Mouse (Mus musculus) midbrain, embryonic 15.5 days (tissue): ENCODE measurements at regions not wholly inside any gene's neighbourhood (a gene's known extent, or its start where the extent isn't known, plus 50 kb on each side); places are given as distances from the start of the nearest gene placed in this dataset.

Experiments
- ATAC-seq: fragments of 200-750 bp; cut with Nextera tagmentation; replicated peaks from 2 replicates; pipeline ENCODE4 v1.8.0; 2017; ENCODE audit warnings: moderate TSS enrichment
- H3K27ac ChIP-seq: fragments of 300-500 bp; sonication (generic); 2 replicates; pipeline ENCODE4 v1.5.1; 2015; ENCODE audit warnings: mild to moderate bottlenecking, inconsistent platforms
- H3K27me3 ChIP-seq: fragments of 300-500 bp; sonication (generic); replicated peaks from 2 replicates; pipeline ENCODE4 v1.6.1; 2015; ENCODE audit warnings: inconsistent platforms
- H3K36me3 ChIP-seq: fragments of 300-500 bp; sonication (generic); replicated peaks from 2 replicates; pipeline ENCODE4 v1.6.1; 2015; ENCODE audit warnings: inconsistent platforms
- H3K4me1 ChIP-seq: fragments of 300-500 bp; sonication (generic); 2 replicates; pipeline ENCODE4 v1.6.1; 2015; ENCODE audit warnings: inconsistent platforms
- H3K4me2 ChIP-seq: fragments of 300-500 bp; sonication (generic); 2 replicates; pipeline ENCODE4 v1.6.1; 2015; ENCODE audit warnings: inconsistent platforms, mild to moderate bottlenecking, moderate library complexity
- H3K4me3 ChIP-seq: fragments of 300-500 bp; sonication (generic); 2 replicates; pipeline ENCODE4 v1.5.1; 2015; ENCODE audit warnings: mild to moderate bottlenecking, inconsistent platforms
- H3K9ac ChIP-seq: fragments of 300-500 bp; sonication (generic); 2 replicates; pipeline ENCODE4 v1.6.1; 2015; ENCODE audit warnings: mild to moderate bottlenecking, inconsistent platforms
- H3K9me3 ChIP-seq: fragments of 300-500 bp; sonication (generic); 2 replicates; pipeline ENCODE4 v1.6.1; 2016; ENCODE audit warnings: inconsistent platforms
- WGBS: fragments of 180-500 bp; shearing (Covaris S2); methylation state at CpG from one replicate; pipeline ENCODE4 v1.1.7; 2015; ENCODE audit warnings: mixed read lengths; 5-methylcytosine and 5-hydroxymethylcytosine counted together

DNA sequence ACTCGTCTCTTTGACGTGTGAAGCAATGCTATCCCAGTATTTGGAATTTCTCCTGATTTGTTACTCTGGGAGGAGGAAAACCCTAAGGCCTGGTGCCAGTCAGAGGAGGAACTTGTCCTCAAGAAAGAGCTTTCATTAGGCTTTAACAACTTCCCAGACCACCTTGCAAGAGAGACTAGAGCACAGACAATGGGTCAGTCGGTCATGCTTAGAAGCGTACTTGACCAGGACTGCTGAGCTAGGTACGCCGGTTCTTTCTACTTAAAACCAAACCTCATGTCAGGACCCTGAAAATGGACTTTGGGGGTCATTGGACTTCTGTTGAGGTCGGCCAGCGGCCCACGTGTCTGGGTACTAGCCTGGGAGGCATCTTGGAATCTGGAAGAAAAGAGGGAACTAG, 110.8 kb upstream of the Cdc42ep3 start:
- H3K9me3 ChIP-seq, result no peaks in the 10 kb centered on the region
- no peak overlapping the region for H3K4me2 ChIP-seq
- ATAC-seq, result no peak
- no peak overlapping the region for H3K4me3 ChIP-seq
- H3K36me3 ChIP-seq, result no peaks in the 10 kb centered on the region
- H3K27ac ChIP-seq, result no peak overlapping the region
- 95% methylated on average over 9 of the region's 9 CpGs for WGBS
- H3K27me3 ChIP-seq, result no peaks in the 10 kb centered on the region
- H3K9ac ChIP-seq, result no peak overlapping the region
- H3K4me1 ChIP-seq, result no peaks in the 10 kb centered on the region

DNA sequence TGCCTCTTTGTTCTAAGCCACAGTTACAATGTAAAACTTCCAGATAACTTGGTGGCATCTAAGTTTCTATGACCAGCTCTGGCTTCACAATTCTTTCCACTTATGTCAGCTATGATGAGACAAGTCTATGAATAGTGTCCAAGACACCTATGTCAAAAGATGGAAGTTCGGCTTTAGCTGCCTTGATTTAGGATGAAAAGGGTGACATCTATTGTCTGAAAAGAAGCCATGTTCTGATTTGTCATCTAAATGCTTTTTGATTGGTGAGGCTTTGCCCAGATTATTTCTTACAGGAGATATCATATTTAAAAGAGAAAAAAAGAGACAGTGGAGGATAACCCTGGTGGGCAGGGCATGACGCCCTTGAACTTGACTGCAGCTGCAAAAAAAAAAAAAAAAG, 116.7 kb upstream of the Cdc42ep3 start:
- no peaks in the 10 kb centered on the region for H3K36me3 ChIP-seq
- no peak overlapping the region for H3K4me2 ChIP-seq
- no peaks in the 10 kb centered on the region for H3K4me1 ChIP-seq
- WGBS, result 69% methylated on average over 2 of the region's 2 CpGs
- H3K9me3 ChIP-seq, result no peaks in the 10 kb centered on the region
- ATAC-seq, result no peak
- no peaks in the 10 kb centered on the region for H3K27me3 ChIP-seq
- no peak overlapping the region for H3K9ac ChIP-seq
- H3K27ac ChIP-seq, result no peak overlapping the region
- H3K4me3 ChIP-seq, result no peak overlapping the region

DNA sequence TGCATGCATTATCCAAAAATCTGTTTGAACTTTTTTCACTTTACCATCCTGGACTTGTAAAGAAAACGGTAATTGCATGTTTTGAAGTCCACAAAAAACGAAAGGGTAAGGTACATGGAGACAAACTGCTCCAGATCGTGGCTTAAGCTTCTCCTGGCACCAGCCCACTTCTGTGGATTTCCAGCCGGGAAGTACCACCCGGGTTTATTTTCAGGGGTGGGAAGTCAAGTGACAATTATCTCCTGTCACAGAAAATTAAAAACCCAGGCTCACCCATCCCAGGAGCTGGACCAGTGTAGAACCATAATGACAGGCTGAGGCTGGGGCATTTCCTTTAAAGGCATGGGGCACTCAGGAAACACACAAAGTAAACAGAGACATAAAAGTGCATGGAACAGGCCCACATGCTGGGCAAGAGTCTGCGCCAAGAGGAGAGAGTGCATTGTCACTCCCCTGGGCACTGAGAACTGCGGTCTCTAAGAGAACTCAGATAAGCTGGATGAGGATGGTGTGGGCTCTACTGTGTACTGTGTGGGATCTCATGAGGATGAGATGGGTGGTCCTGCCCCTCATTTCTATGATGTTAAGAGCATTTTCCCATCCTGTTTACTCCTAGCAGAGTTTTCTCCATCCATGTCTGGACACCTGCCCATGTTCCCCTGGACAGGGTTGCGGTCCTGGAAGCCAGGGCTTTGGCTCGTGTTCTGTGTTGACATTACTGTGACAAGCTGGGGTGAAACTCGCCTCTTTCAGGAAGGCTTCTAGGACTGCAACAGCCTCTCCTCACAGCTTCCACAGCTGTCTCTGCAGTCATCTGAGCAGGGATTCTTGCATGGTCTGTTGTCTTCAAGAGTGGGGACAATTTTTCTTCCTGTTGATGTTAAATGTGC, 117.5 kb upstream of the Cdc42ep3 start:
- no peak overlapping the region for H3K4me3 ChIP-seq
- H3K9ac ChIP-seq, result no peak overlapping the region
- ATAC-seq, result peak; percentile 56
- no peaks in the 10 kb centered on the region for H3K36me3 ChIP-seq
- no peak overlapping the region for H3K4me2 ChIP-seq
- H3K4me1 ChIP-seq, result no peaks in the 10 kb centered on the region
- WGBS, result 57% methylated on average over 10 of the region's 10 CpGs
- H3K27ac ChIP-seq, result no peak overlapping the region
- H3K9me3 ChIP-seq, result no peaks in the 10 kb centered on the region
- no peaks in the 10 kb centered on the region for H3K27me3 ChIP-seq

DNA sequence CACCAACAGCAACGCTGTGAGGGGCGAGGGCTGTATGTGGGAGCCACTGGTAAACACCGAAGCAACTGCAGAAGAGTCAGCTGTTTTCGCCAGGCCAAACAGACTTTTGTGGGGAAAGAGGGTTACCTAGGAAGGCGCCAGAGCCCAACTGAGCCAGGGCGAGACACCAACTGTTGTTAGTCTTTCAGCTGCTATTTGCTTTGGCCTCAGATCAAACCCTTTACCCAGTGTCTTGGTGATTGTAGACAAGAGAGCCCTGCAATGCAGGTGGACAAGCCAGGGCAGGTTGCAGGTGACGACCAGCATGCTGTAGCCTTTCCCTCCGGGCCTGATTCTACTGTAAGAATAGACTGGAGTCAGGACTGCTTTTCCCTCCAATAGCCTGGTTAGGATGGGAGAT, 121.8 kb upstream of the Cdc42ep3 start:
- Histone ChIP-seq H3K27me3 (no peaks in the 10 kb centered on the region), H3K4me2 (no peak overlapping the region), H3K36me3 (no peaks in the 10 kb centered on the region), H3K4me1 (no peaks in the 10 kb centered on the region), H3K4me3 (no peak overlapping the region), H3K27ac (no peak overlapping the region), H3K9ac (no peak overlapping the region), H3K9me3 (no peaks in the 10 kb centered on the region)
- 81% methylated on average over 8 of the region's 8 CpGs for WGBS
- ATAC-seq, result no peak

DNA sequence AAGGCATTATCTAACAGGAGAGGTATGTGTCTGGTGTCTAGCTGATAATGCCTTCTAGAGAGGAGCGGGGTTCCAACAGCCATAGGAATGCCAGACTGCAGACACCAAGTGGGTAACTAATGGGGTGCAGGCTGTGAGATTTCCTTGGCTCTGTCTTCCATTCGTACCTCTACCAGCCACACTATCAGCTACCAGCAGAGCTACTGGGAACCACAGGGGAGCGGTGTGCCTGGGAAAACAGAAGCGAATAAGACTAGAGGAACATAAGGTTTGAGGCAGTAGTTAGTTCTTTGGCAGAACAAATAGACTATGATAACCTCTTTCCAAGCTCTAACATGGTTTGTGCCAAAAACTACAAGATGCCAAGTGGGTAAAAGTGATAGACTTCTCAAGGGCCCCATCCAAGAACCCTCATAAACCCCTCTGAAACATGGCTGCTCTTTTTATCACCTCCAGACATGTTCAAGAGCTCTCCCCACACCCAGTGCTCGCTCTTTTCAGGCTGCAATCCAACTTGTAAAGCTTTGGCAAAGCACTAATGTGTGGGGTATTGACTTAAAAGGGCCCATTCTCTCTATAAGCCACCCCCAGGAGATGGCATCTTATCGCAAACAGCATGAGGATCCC, 126.3 kb upstream of the Cdc42ep3 start:
- no peaks in the 10 kb centered on the region for H3K27me3 ChIP-seq
- no peak overlapping the region for H3K4me2 ChIP-seq
- H3K4me1 ChIP-seq, result no peaks in the 10 kb centered on the region
- ATAC-seq, result no peak
- H3K9ac ChIP-seq, result no peak overlapping the region
- no peaks in the 10 kb centered on the region for H3K9me3 ChIP-seq
- no peak overlapping the region for H3K4me3 ChIP-seq
- no peaks in the 10 kb centered on the region for H3K36me3 ChIP-seq
- no peak overlapping the region for H3K27ac ChIP-seq
- WGBS, result 86% methylated on average over 6 of the region's 6 CpGs

DNA sequence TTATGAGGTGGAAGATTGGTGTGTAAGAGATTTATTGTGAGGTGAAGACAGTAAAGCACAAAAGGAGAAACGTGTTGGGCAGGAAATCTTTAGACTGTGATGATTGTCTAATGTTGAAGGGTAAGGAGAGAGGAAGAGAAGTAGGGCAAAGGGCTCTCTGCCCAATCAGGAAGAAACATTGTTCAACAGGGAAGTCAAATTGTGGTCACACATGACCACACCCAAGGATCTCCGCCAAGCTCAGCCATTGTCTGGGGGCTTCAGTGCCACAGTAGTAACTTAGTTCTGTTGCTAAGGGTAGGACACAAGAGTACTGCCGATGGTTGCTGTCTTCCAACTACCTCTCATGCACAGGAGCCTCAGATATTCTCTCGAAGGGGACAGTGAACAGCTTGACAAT, 127.0 kb upstream of the Cdc42ep3 start:
- no peak for ATAC-seq
- Histone ChIP-seq H3K9me3 (no peaks in the 10 kb centered on the region), H3K4me3 (no peak overlapping the region), H3K4me1 (no peaks in the 10 kb centered on the region), H3K27me3 (no peaks in the 10 kb centered on the region), H3K9ac (no peak overlapping the region), H3K36me3 (no peaks in the 10 kb centered on the region), H3K27ac (no peak overlapping the region), H3K4me2 (no peak overlapping the region)
- 77% methylated on average over 4 of the region's 4 CpGs for WGBS

DNA sequence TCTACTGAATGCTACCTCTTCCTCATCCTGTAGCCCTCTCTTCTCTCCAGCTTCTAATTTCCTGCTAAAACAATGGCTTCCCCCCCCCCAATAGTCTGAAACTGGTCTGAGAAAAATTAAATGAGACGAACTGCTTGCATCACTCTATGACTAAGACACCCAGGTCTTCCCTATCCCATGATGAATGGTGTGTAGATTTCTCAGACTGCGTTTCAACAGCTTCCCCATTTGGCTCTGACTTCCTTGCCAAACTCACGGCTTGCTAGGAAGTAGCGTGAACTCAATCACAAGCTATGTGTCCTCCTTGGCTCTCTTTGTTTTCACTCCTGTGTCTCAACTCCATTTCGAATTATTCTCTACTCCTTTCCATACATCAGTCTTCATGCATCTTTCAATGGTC, 126.4 kb upstream of the Rmdn2 start:
- H3K9ac ChIP-seq, result no peak overlapping the region
- no peaks in the 10 kb centered on the region for H3K36me3 ChIP-seq
- 85% methylated on average over 5 of the region's 5 CpGs for WGBS
- no peak overlapping the region for H3K4me2 ChIP-seq
- H3K4me1 ChIP-seq, result no peaks in the 10 kb centered on the region
- H3K9me3 ChIP-seq, result no peaks in the 10 kb centered on the region
- no peak overlapping the region for H3K4me3 ChIP-seq
- no peaks in the 10 kb centered on the region for H3K27me3 ChIP-seq
- no peak overlapping the region for H3K27ac ChIP-seq
- no peak for ATAC-seq

DNA sequence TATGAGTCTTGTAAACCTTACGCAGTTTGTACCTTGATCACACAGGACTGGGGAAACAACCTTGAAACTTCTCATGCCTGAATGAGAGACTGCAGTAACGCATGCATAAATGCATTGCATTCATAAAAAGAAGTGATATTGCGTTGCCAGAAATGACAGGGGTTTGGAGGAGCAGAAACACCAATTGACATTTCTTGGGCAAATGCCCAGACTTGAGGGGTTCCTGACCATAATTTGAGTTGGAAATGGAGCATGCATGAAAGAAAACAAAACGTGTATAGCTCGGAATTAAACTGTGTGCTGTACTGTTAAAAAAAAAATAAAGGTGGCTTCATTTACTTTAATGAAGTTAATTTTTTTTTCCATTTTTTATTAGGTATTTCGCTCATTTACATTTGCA, 122.4 kb upstream of the Rmdn2 start:
- H3K4me3 ChIP-seq, result no peak overlapping the region
- no peak overlapping the region for H3K9ac ChIP-seq
- no peaks in the 10 kb centered on the region for H3K4me1 ChIP-seq
- H3K36me3 ChIP-seq, result no peaks in the 10 kb centered on the region
- H3K4me2 ChIP-seq, result no peak overlapping the region
- ATAC-seq, result no peak
- H3K9me3 ChIP-seq, result no peaks in the 10 kb centered on the region
- no peaks in the 10 kb centered on the region for H3K27me3 ChIP-seq
- H3K27ac ChIP-seq, result no peak overlapping the region
- 85% methylated on average over 6 of the region's 6 CpGs for WGBS

DNA sequence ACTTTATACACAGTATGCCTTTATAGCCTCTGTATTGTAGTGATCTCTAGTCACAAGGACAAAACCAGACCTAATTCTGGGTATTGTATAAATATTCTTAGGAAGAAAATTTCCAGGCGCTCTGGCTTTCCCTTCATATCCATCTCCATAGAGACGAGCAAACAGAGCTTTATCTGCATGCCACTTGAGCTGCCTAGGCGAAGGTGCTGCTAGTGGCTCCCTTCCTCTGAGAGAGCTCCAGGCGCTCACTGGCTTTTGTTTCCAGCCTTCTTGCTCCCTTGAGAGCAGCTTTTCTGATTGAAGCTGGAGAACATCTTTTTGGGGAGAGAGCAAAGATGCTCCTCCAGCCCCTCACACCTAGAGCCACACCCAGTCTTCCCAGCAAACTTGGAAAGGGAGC, 114.0 kb upstream of the Rmdn2 start:
- no peaks in the 10 kb centered on the region for H3K36me3 ChIP-seq
- H3K27ac ChIP-seq, result no peak overlapping the region
- ATAC-seq, result no peak
- 79% methylated on average over 4 of the region's 4 CpGs for WGBS
- no peaks in the 10 kb centered on the region for H3K9me3 ChIP-seq
- H3K27me3 ChIP-seq, result no peaks in the 10 kb centered on the region
- H3K4me1 ChIP-seq, result no peaks in the 10 kb centered on the region
- no peak overlapping the region for H3K9ac ChIP-seq
- H3K4me2 ChIP-seq, result no peak overlapping the region
- no peak overlapping the region for H3K4me3 ChIP-seq

DNA sequence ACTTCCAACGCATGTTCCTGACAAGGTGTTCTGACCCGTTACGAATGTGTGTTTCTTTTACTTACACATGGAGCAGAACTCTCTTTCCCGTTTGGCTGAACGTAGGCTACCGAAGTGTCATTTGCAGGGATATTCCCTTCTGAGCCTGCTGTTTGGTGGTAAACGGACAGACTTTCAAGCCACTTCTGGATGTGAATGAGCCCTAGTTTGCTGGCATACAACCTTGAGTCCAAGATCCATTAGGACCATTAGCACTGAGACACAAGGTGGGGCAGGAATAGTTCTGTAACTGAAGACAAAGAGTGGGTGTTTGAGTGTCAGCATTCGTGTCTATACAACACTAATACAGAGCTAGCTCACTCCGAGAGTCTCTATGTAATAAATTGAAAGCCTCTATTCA, 113.3 kb upstream of the Rmdn2 start:
- no peak for ATAC-seq
- H3K27ac ChIP-seq, result no peak overlapping the region
- no peaks in the 10 kb centered on the region for H3K9me3 ChIP-seq
- H3K4me3 ChIP-seq, result no peak overlapping the region
- 93% methylated on average over 9 of the region's 9 CpGs for WGBS
- H3K27me3 ChIP-seq, result no peaks in the 10 kb centered on the region
- H3K9ac ChIP-seq, result no peak overlapping the region
- no peaks in the 10 kb centered on the region for H3K36me3 ChIP-seq
- H3K4me1 ChIP-seq, result no peaks in the 10 kb centered on the region
- H3K4me2 ChIP-seq, result no peak overlapping the region

DNA sequence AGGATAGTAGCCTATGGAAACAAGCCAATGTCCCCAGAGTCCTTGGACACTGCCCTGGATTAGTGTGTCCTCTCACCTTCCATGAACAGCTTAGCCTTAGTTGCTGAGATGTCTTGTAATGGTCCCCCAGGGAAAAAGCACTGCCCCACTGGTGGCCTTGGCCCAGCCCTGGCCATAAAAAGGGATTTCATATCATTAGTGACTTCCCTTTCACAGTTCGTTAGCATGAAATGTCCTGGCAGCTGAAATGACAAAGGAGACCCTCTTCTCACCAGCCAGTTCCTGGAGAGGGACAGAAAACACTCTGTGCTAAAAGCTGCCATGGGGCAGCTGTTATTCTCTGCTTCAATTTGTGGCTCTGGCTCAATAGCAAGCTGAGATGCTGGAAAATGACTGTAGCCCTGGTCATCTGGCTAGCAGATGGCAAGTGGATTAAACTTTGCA, 110.6 kb upstream of the Rmdn2 start:
- H3K9me3 ChIP-seq, result no peaks in the 10 kb centered on the region
- H3K4me2 ChIP-seq, result no peak overlapping the region
- no peaks in the 10 kb centered on the region for H3K36me3 ChIP-seq
- H3K9ac ChIP-seq, result no peak overlapping the region
- ATAC-seq, result no peak
- H3K27me3 ChIP-seq, result no peaks in the 10 kb centered on the region
- H3K4me3 ChIP-seq, result no peak overlapping the region
- H3K4me1 ChIP-seq, result no peaks in the 10 kb centered on the region
- H3K27ac ChIP-seq, result no peak overlapping the region
- 50% methylated on average over 1 of the region's 1 CpGs for WGBS

DNA sequence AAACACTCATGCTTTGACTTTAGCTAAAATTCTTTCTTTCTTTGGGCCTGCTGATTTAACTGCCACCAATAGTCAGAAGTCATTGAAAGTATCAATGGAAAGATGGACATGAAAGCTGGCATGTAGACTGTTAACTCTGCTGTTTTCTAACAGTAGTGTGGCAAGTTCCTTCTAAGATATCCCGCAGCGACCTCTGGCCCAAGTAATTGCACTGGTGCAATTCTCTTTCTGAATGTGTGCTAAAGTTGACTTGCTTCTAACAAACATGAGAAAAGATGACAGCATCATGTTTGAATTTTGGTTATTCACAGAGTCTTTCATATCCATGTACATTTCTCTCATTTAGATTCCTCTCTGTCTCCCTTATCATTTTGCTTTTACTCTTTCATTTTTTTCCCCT, 109.7 kb upstream of the Rmdn2 start:
- Histone ChIP-seq H3K4me2 (no peak overlapping the region), H3K36me3 (no peaks in the 10 kb centered on the region), H3K4me1 (no peaks in the 10 kb centered on the region), H3K27me3 (no peaks in the 10 kb centered on the region), H3K9ac (no peak overlapping the region), H3K9me3 (no peaks in the 10 kb centered on the region), H3K27ac (no peak overlapping the region), H3K4me3 (no peak overlapping the region)
- WGBS, result 96% methylated on average over 2 of the region's 2 CpGs
- no peak for ATAC-seq

DNA sequence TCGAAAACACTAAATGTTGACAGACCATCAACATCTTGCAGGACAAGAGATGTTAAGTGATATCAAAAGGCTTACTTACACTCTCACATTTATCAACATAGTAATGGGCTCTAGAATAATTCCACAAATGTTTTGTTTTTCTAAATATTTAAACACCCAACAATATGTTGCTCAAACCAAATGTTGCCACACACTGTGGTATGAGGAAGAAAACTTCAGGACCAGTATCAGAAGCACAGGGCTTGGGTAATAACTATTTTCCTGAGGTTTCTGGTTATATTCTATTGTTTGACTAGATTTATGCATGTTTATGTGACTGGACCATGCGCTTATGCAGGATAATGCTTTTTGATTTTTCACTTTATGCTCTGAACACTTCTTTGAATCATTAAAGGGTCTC, 108.6 kb upstream of the Rmdn2 start:
- Histone ChIP-seq H3K4me1 (no peaks in the 10 kb centered on the region), H3K4me3 (no peak overlapping the region), H3K4me2 (no peak overlapping the region), H3K27ac (no peak overlapping the region), H3K9me3 (no peaks in the 10 kb centered on the region), H3K9ac (no peak overlapping the region), H3K27me3 (no peaks in the 10 kb centered on the region), H3K36me3 (no peaks in the 10 kb centered on the region)
- WGBS, result 93% methylated on average over 2 of the region's 2 CpGs
- ATAC-seq, result no peak
